Mouse (Mus musculus) myocyte (in vitro differentiated cells): ENCODE data around the gene Ddx46. TPM values are rescaled to one million over a fixed set of nuclear protein-coding genes. Genes with fewer than 3 reads are reported as not detected.
A peak's percentile ranks its signal among the peaks of the same experiment; 100 is the strongest.
"Not testable (repeated sequence)": the region's sequence is repeated elsewhere in the genome, so short reads cannot be mapped to it uniquely, and the experiment has no call there.

Source experiments
- H3K27me3 ChIP-seq: one replicate; pipeline ENCODE4 v1.6.1; 2011; ENCODE audit not compliant: control insufficient read depth, insufficient read depth, insufficient read length
- H3K36me3 ChIP-seq: one replicate; pipeline ENCODE4 v1.6.1; 2011; ENCODE audit not compliant: control insufficient read depth, insufficient read depth
- H3K4me2 ChIP-seq: one replicate; pipeline ENCODE4 v1.6.1; 2011; ENCODE audit warnings: low read depth, control low read depth
- H3K4me3 ChIP-seq: one replicate; pipeline ENCODE4 v1.5.1; 2011; ENCODE audit warnings: mild to moderate bottlenecking, control low read depth, moderate library complexity
- H3K79me2 ChIP-seq: one replicate; pipeline ENCODE4 v1.6.1; 2011; ENCODE audit not compliant: control insufficient read depth, insufficient read depth
- H3ac ChIP-seq: one replicate; pipeline ENCODE4 v1.6.1; 2011; ENCODE audit not compliant: control insufficient read depth, insufficient read length
- CEBPB ChIP-seq: IDR thresholded peaks from 2 replicates; pipeline ENCODE4 v1.6.1; 2011; ENCODE audit warnings: mild to moderate bottlenecking, moderate library complexity; ENCODE audit not compliant: poor library complexity, insufficient read depth, severe bottlenecking
- E2F4 ChIP-seq: IDR thresholded peaks from one replicate; pipeline ENCODE4 v1.6.1; 2011; ENCODE audit warnings: mild to moderate bottlenecking, control low read depth, moderate library complexity; ENCODE audit not compliant: insufficient read depth
- MAX ChIP-seq: IDR thresholded peaks from one replicate; pipeline ENCODE4 v1.6.1; 2011; ENCODE audit warnings: low read depth, mild to moderate bottlenecking, control low read depth
- MYOD1 ChIP-seq, 3 experiments: IDR thresholded peaks; one replicate each; pipeline ENCODE4 v1.6.1; 2011; ENCODE audit warnings: control low read depth in 2 of 3, low read depth in 2 of 3, mild to moderate bottlenecking in 2 of 3, moderate library complexity in 1 of 3; ENCODE audit not compliant: insufficient read length in 2 of 3, control insufficient read depth in 1 of 3
- MYOG ChIP-seq, 3 experiments: IDR thresholded peaks; one replicate each; pipeline ENCODE4 v1.6.1; 2011; ENCODE audit warnings: control low read depth in 2 of 3, low read depth in 2 of 3, mild to moderate bottlenecking in 2 of 3; ENCODE audit not compliant: insufficient read length in 2 of 3, control insufficient read depth in 1 of 3, insufficient read depth in 1 of 3
- POLR2A ChIP-seq: IDR thresholded peaks from one replicate; pipeline ENCODE4 v1.6.1; 2011; ENCODE audit warnings: low read depth, mild to moderate bottlenecking, control low read depth, moderate library complexity; ENCODE audit not compliant: insufficient read length
- POLR2AphosphoS2 ChIP-seq: IDR thresholded peaks from one replicate; pipeline ENCODE4 v1.6.1; 2011; ENCODE audit warnings: low read depth, control low read depth; ENCODE audit not compliant: insufficient read length
- REST ChIP-seq: IDR thresholded peaks from one replicate; pipeline ENCODE4 v1.6.1; 2011; ENCODE audit warnings: mild to moderate bottlenecking, control low read depth, moderate library complexity; ENCODE audit not compliant: insufficient read depth, insufficient read length
- SRF ChIP-seq: IDR thresholded peaks from one replicate; pipeline ENCODE4 v1.6.1; 2011; ENCODE audit warnings: low read depth; ENCODE audit not compliant: control insufficient read depth, insufficient read length
- TCF12 ChIP-seq: IDR thresholded peaks from one replicate; pipeline ENCODE4 v1.6.1; 2011; ENCODE audit warnings: mild to moderate bottlenecking, control low read depth; ENCODE audit not compliant: poor library complexity, insufficient read depth, severe bottlenecking
- TCF3 ChIP-seq: IDR thresholded peaks from one replicate; pipeline ENCODE4 v1.6.1; 2011; ENCODE audit warnings: low read depth, control low read depth; ENCODE audit not compliant: insufficient read length
- USF1 ChIP-seq: IDR thresholded peaks from one replicate; pipeline ENCODE4 v1.6.1; 2011; ENCODE audit warnings: low read depth, mild to moderate bottlenecking, control low read depth, moderate library complexity
- polyA plus RNA-seq: library from polyadenylated mRNA; unstranded; fragments of >200 nt; fragmentation: generic; extraction: Trizol; gene quantifications from one replicate; pipeline ENCODE4 v1.2.1, GENCODE M21; 2012; ENCODE audit warnings: missing spikeins

Gene Ddx46
- polyA plus RNA-seq, 1 experiment = 8.7 TPM

- Histone ChIP-seq H3K79me2 (peaks cover 24% of the 10 kb centered on the region), H3K27me3 (no peaks in the 10 kb centered on the region), H3K4me2 (peak overlapping the region; percentile 98), H3ac (peak overlapping the region; percentile 55), H3K4me3 (peak overlapping the region; percentile 67), H3K36me3 (peaks cover 6% of the 10 kb centered on the region)
- TF ChIP-seq MAX (no peak), TCF12 (no peak), POLR2A (no peak), E2F4 (no peak), POLR2AphosphoS2 (no peak), REST (no peak), CEBPB (no peak), MYOD1 (IDR thresholded peaks at IDR 0.05; ENCODE audit: control insufficient read depth in 1 of 3, insufficient read length in 2 of 3, low read depth in 2 of 3) (no peak)
Measured at GRCm38 (mm10) chr13:55635146-55635571, 332 bp downstream of the Ddx46 start.

DNA sequence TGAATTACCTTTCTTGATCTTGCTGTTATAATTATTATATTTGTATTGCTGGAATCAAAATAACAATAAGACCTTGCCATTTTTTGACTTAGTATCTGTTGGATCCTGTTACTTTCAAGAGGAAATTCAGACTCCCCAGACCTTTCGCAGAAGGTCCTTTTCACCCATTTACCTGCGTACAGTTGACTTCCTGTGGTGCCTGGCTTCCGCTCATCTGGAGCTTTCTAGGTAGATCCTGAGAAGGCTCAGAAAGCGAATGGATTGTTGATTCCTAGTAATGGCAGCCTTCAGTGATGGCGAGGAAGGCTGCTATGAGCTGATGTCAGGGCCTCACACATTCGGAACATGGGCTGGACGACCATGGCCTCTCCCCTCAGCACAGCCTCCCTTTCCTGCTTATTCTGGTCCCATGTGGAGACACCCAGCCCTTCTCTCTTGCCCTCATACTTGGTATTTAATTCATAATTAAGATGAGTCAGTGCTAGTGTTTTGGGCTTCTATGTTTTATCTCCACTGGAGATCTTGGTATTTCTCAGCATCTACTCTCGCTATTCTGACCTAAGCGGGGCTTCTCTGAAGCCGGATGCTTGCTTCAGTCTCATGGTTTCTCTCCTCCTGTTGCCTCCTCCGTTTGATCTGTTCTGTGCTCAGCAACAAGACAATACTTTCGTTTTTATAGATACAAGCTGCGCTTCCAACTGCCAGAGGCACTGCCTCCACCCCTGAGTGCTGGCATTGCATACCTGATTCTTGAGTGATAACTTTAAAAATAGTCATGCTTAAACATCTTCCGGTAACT, 1.6 kb downstream of the Ddx46 start:
- H3ac ChIP-seq = no peak overlapping the region
- no peak for TF ChIP-seq MYOD1 (IDR thresholded peaks at IDR 0.05; ENCODE audit: control insufficient read depth in 1 of 3, insufficient read length in 2 of 3, low read depth in 2 of 3)
- no peak for TF ChIP-seq TCF12
- no peak for TF ChIP-seq MAX
- no peak for TF ChIP-seq USF1
- TF ChIP-seq POLR2AphosphoS2 = no peak
- no peak for TF ChIP-seq REST
- no peak for TF ChIP-seq MYOG (IDR thresholded peaks at IDR 0.05; ENCODE audit: control insufficient read depth in 1 of 3, insufficient read depth in 1 of 3, insufficient read length in 2 of 3, low read depth in 2 of 3)
- TF ChIP-seq SRF = no peak
- no peak for TF ChIP-seq CEBPB
- TF ChIP-seq E2F4 = no peak
- TF ChIP-seq TCF3 = no peak
- TF ChIP-seq POLR2A = no peak
- peaks cover 32% of the 10 kb centered on the region for H3K79me2 ChIP-seq
- H3K4me3 ChIP-seq = peak overlapping the region; percentile 67
- peaks cover 14% of the 10 kb centered on the region for H3K36me3 ChIP-seq
- H3K27me3 ChIP-seq = no peaks in the 10 kb centered on the region
- peak overlapping the region; percentile 98 for H3K4me2 ChIP-seq

DNA sequence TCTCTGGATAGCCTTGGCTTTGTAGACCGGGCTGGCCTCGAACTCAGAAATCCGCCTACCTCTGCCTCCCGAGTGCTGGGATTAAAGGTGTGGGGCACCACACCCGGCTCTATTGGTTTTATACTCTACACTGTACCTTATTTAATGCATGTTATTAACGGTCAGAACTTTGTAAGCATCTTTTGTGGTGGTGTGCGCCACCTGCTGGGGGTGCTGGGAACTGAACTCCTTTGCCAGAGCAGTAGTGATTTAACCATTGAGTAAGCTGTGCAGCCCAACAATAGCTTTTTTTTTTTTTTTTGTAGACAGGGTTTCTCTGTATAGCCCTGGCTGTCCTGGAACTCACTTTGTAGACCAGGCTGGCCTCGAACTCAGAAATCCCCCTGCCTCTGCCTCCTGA, 5.7 kb downstream of the Ddx46 start:
- not testable (repeated sequence) for H3K27me3 ChIP-seq, H3K4me2 ChIP-seq, H3K4me3 ChIP-seq, H3ac ChIP-seq
- Histone ChIP-seq H3K79me2 (peaks cover 39% of the 10 kb centered on the region), H3K36me3 (peaks cover 24% of the 10 kb centered on the region)

- no peak overlapping the region for H3K4me2 ChIP-seq
- H3K79me2 ChIP-seq = peaks cover 21% of the 10 kb centered on the region
- peaks cover 43% of the 10 kb centered on the region for H3K36me3 ChIP-seq
- TF ChIP-seq E2F4 (no peak), TCF12 (no peak), POLR2A (no peak), MAX (no peak), TCF3 (no peak), USF1 (no peak), REST (no peak), POLR2AphosphoS2 (no peak), MYOD1 (IDR thresholded peaks at IDR 0.05; ENCODE audit: control insufficient read depth in 1 of 3, insufficient read length in 2 of 3, low read depth in 2 of 3) (no peak), SRF (no peak), CEBPB (no peak)
- H3K4me3 ChIP-seq = no peak overlapping the region
- no peak overlapping the region for H3ac ChIP-seq
- no peaks in the 10 kb centered on the region for H3K27me3 ChIP-seq
Measured at GRCm38 (mm10) chr13:55644525-55644924, 9.7 kb downstream of the Ddx46 start.

- Histone ChIP-seq H3K4me3 (no peak overlapping the region), H3K27me3 (no peaks in the 10 kb centered on the region), H3K79me2 (no peaks in the 10 kb centered on the region), H3K36me3 (peaks cover 59% of the 10 kb centered on the region), H3K4me2 (no peak overlapping the region), H3ac (no peak overlapping the region)
- TF ChIP-seq E2F4 (no peak), MYOG (IDR thresholded peaks at IDR 0.05; ENCODE audit: control insufficient read depth in 1 of 3, insufficient read depth in 1 of 3, insufficient read length in 2 of 3, low read depth in 2 of 3) (no peak), TCF12 (no peak), MAX (no peak), MYOD1 (IDR thresholded peaks at IDR 0.05; ENCODE audit: control insufficient read depth in 1 of 3, insufficient read length in 2 of 3, low read depth in 2 of 3) (no peak), REST (no peak), SRF (no peak)
Measured at GRCm38 (mm10) chr13:55650098-55650497, 15.3 kb downstream of the Ddx46 start.
